Mouse (Mus musculus) megakaryocyte, embryonic 14.5 days (primary cell): ENCODE measurements around the gene Arsa.

Experiments
- FLI1 ChIP-seq: IDR thresholded peaks from 2 replicates; pipeline ENCODE4 v1.6.1; 2012; ENCODE audit warnings: low read length, inconsistent platforms, mixed read lengths
- GATA1 ChIP-seq: IDR thresholded peaks from 3 replicates; pipeline ENCODE4 v1.6.1; 2012; ENCODE audit warnings: mixed read lengths, low read length, inconsistent platforms, borderline replicate concordance

DNA sequence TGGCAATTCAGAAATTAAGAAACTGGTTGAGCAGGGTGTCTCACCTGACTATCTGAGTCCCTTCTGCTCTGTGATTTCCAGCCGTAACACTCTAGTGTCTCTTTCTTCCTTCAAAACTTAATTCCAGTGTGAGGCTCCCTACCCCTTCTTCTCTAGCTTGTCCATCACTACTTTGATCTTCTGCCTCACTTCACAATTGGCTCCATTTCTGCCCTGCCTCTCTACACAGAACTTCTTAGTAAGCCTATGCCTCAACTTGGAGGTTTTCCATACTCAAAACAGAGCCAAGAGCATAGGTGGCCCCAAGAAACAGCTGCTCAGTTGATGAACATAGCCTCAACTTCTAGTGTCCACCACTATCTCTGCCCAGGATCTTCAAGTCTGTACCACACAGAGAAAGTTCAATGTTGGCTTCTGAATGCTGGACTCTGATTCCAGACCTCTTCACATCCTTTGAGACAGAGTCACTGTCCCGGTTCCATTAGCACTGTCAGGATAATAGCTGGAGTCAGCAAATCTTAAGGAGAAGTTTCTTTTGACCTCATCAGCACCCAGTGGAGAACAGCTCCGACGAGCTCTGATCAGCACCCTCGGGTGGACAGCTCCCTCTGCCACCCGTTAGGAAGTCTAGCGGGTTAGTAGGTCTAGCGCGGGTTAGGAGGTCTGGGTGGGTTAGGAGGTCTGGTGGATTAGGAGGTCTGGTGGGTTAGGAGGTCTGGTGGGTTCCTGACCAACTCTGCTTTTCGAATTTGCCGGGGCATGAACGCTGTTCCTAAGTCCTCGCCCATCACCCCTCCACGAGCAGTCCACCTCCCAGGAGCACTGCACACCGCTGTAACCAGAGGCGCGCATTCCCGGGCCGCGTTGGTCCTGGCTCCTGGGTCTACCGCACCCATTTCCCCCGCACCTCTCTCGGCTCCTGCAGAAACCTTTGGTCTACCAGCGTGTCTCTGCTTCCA, 24.0 kb downstream of the Arsa start:
- TF ChIP-seq GATA1, result peak; percentile 53; the same call in 1 of the 3 replicates
- TF ChIP-seq FLI1, result no peak
